Mouse (Mus musculus): ENCODE data around the gene Nlrp1b. TPM values are rescaled to one million over a fixed set of nuclear protein-coding genes. Genes with fewer than 3 reads are reported as not detected.

The Nlrp1b gene
- 11.8 TPM for polyA plus RNA-seq (2014; fragmentation: Illumina TruSeq; extraction: RNeasy Lipid Tissue Mini Kit (QIAGEN cat#74804); ENCODE audit: low replicate concordance)

GRCm38 (mm10) chr11:71230684-71231480, at the start of gene Nlrp1b:
Nlrp1b (minus strand) TSS chr11:71230733.

DNA sequence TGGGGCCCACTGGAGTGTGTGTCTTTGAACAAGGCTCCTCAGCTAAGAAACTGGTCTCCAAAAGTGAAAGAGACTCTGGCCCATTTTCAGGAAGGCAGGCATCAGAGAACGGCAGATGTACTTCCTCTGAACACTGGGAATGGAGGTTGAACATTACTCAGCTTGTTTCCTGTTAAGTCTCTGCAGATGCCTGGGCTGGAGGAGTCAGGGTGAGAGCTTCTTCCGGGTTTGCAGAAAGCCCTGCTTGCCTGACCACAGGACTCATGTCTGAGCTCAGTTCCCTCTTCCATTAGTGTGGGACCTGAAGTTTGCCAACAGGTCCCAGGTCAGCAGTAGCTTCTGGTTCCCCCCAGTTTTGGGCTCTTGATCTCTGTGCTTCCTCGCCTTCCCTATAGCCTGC, 85.9 kb downstream of the Nlrp1b start, which contains the start of gene Nlrp1a:
Nlrp1a (minus strand) TSS at position 44 of the 400 bp plus-strand sequence.

Other genes starting within 250 kb of the Nlrp1b start
- 104 TPM for gene C1qbp, start 247.7 kb downstream of the Nlrp1b start, polyA plus RNA-seq (2014; fragmentation: Illumina TruSeq; extraction: RNeasy Lipid Tissue Mini Kit (QIAGEN cat#74804); ENCODE audit: low replicate concordance)
- gene Dhx33, start 226.3 kb downstream of the Nlrp1b start, polyA plus RNA-seq (2014; fragmentation: Illumina TruSeq; extraction: RNeasy Lipid Tissue Mini Kit (QIAGEN cat#74804); ENCODE audit: low replicate concordance) = 9.3 TPM
- 46.9 TPM for gene Mis12, start 211.1 kb downstream of the Nlrp1b start, polyA plus RNA-seq (2014; fragmentation: Illumina TruSeq; extraction: RNeasy Lipid Tissue Mini Kit (QIAGEN cat#74804); ENCODE audit: low replicate concordance)
- gene Derl2, start 210.9 kb downstream of the Nlrp1b start, polyA plus RNA-seq (2014; fragmentation: Illumina TruSeq; extraction: RNeasy Lipid Tissue Mini Kit (QIAGEN cat#74804); ENCODE audit: low replicate concordance) = 81.0 TPM
- gene 6330403K07Rik, start 197.2 kb downstream of the Nlrp1b start, polyA plus RNA-seq (2014; fragmentation: Illumina TruSeq; extraction: RNeasy Lipid Tissue Mini Kit (QIAGEN cat#74804); ENCODE audit: low replicate concordance) = 1.8 TPM
- 0.59 TPM for gene Nlrp1a, start 86.0 kb downstream of the Nlrp1b start, polyA plus RNA-seq (2014; fragmentation: Illumina TruSeq; extraction: RNeasy Lipid Tissue Mini Kit (QIAGEN cat#74804); ENCODE audit: low replicate concordance)